Mouse (Mus musculus) kidney, embryonic 16.5 days (tissue): ENCODE data around the gene Psmb3. TPM values are rescaled to one million over a fixed set of nuclear protein-coding genes. Genes with fewer than 3 reads are reported as not detected.

ENCODE experiments used
- ATAC-seq: fragments of 200-750 bp; cut with Nextera tagmentation; 2 replicates; pipeline ENCODE4 v1.8.0; 2017; ENCODE audit warnings: moderate TSS enrichment; ENCODE audit not compliant: low FRiP score, low TSS enrichment
- H3K27ac ChIP-seq: fragments of 300-500 bp; sonication (generic); 2 replicates; pipeline ENCODE4 v1.5.1; 2014; ENCODE audit warnings: low read length
- H3K27me3 ChIP-seq: fragments of 300-500 bp; sonication (generic); 2 replicates; pipeline ENCODE4 v1.6.1; 2014; ENCODE audit warnings: low read length, control low read depth, mixed read lengths; ENCODE audit not compliant: insufficient read depth
- H3K36me3 ChIP-seq: fragments of 300-500 bp; sonication (generic); 2 replicates; pipeline ENCODE4 v1.6.1; 2014; ENCODE audit warnings: low read length, control low read depth, mixed read lengths; ENCODE audit not compliant: insufficient read depth
- H3K4me1 ChIP-seq: fragments of 300-500 bp; sonication (generic); 2 replicates; pipeline ENCODE4 v1.6.1; 2014; ENCODE audit warnings: low read length, control low read depth, mixed read lengths; ENCODE audit not compliant: insufficient read depth
- H3K4me2 ChIP-seq: fragments of 300-500 bp; sonication (generic); replicated peaks from 2 replicates; pipeline ENCODE4 v1.6.1; 2014; ENCODE audit warnings: low read depth, low read length
- H3K4me3 ChIP-seq: fragments of 300-500 bp; sonication (generic); 2 replicates; pipeline ENCODE4 v1.5.1; 2014; ENCODE audit warnings: mild to moderate bottlenecking, low read length
- H3K9ac ChIP-seq: fragments of 300-500 bp; sonication (generic); replicated peaks from 2 replicates; pipeline ENCODE4 v1.6.1; 2014; ENCODE audit warnings: low read length
- H3K9me3 ChIP-seq: fragments of 300-500 bp; sonication (generic); 2 replicates; pipeline ENCODE4 v1.6.1; 2016; ENCODE audit warnings: low read length, control low read depth
- WGBS: fragments of 180-500 bp; shearing (Covaris S2); extraction: QIAGEN DNeasy Blood & Tissue Kit; methylation state at CpG from one replicate; pipeline ENCODE4 v1.1.7; 2014; 5-methylcytosine and 5-hydroxymethylcytosine counted together
- polyA plus RNA-seq: library from polyadenylated mRNA; unstranded; fragments of >200 nt; fragmentation: Nextera tagmentation; extraction: Ambion mirVana; gene quantifications from 2 replicates; pipeline ENCODE4 v1.2.1, GENCODE M21; 2015

The Psmb3 gene
- polyA plus RNA-seq, 1 experiment from 2014 or later = 503 TPM

- H3K27me3 ChIP-seq = no peaks in the 10 kb centered on the region; the same call in none of the 2 replicates
- peak overlapping the region; percentile 87 for H3K4me3 ChIP-seq
- H3K4me2 ChIP-seq = peak overlapping the region; percentile 64
- H3K27ac ChIP-seq = peak overlapping the region; percentile 95
- H3K9ac ChIP-seq = peak overlapping the region; percentile 94
- peaks cover 6% of the 10 kb centered on the region for H3K36me3 ChIP-seq
- no peaks in the 10 kb centered on the region for H3K9me3 ChIP-seq
- 4% methylated on average over 27 of the region's 27 CpGs for WGBS
- H3K4me1 ChIP-seq = peaks cover 53% of the 10 kb centered on the region
- ATAC-seq = no peak
These were observed 42.2 kb upstream of the Psmb3 start for GRCm38 (mm10) chr11:97660734-97661647.

GRCm38 (mm10) chr11:97661648-97662133 lies 41.5 kb upstream of the Psmb3 start:
- Histone ChIP-seq H3K4me1 (peaks cover 53% of the 10 kb centered on the region), H3K27ac (peak overlapping the region; percentile 95), H3K9me3 (no peaks in the 10 kb centered on the region), H3K9ac (peak overlapping the region; percentile 89), H3K27me3 (no peaks in the 10 kb centered on the region; the same call in none of the 2 replicates), H3K4me3 (peak overlapping the region; percentile 87), H3K36me3 (peaks cover 13% of the 10 kb centered on the region), H3K4me2 (peak overlapping the region; percentile 64)
- WGBS = under 1% methylated on average over 20 of the region's 20 CpGs
- ATAC-seq = peak; percentile 4; the same call in 1 of the 2 replicates

- no peaks in the 10 kb centered on the region for H3K9me3 ChIP-seq
- H3K4me3 ChIP-seq = peak overlapping the region; percentile 87
- H3K27me3 ChIP-seq = no peaks in the 10 kb centered on the region; the same call in none of the 2 replicates
- H3K9ac ChIP-seq = peak overlapping the region; percentile 89
- peak overlapping the region; percentile 95 for H3K27ac ChIP-seq
- peaks cover 49% of the 10 kb centered on the region for H3K4me1 ChIP-seq
- peak overlapping the region; percentile 64 for H3K4me2 ChIP-seq
- H3K36me3 ChIP-seq = peaks cover 19% of the 10 kb centered on the region
- 1% methylated on average over 21 of the region's 21 CpGs for WGBS
- ATAC-seq = no peak
These were observed 40.8 kb upstream of the Psmb3 start for GRCm38 (mm10) chr11:97662207-97662892.

GRCm38 (mm10) chr11:97662893-97663527 lies 40.2 kb upstream of the Psmb3 start, which contains the start of gene Mllt6:
TSS of gene Mllt6 (plus strand) at chr11:97663414.
- Histone ChIP-seq H3K4me3 (peak within 1 kb of the TSS; percentile 87), H3K27me3 (no peaks in the 10 kb centered on the region; the same call in none of the 2 replicates), H3K4me1 (peaks cover 45% of the 10 kb centered on the region), H3K36me3 (peaks cover 23% of the 10 kb centered on the region), H3K9me3 (no peaks in the 10 kb centered on the region), H3K27ac (peak within 1 kb of the TSS; percentile 95), H3K4me2 (peak within 1 kb of the TSS; percentile 64), H3K9ac (peak within 1 kb of the TSS; percentile 89)
- under 1% methylated on average over 34 of the region's 76 CpGs for WGBS
- peak; percentile 31 for ATAC-seq

GRCm38 (mm10) chr11:97663528-97664338 lies 39.5 kb upstream of the Psmb3 start:
- Histone ChIP-seq H3K4me1 (peaks cover 50% of the 10 kb centered on the region), H3K27me3 (no peaks in the 10 kb centered on the region; the same call in none of the 2 replicates), H3K36me3 (peaks cover 27% of the 10 kb centered on the region), H3K9me3 (no peaks in the 10 kb centered on the region), H3K9ac (peak overlapping the region; percentile 89), H3K4me3 (peak overlapping the region; percentile 87), H3K27ac (peak overlapping the region; percentile 95), H3K4me2 (peak overlapping the region; percentile 64)
- ATAC-seq = no peak
- under 1% methylated on average over 53 of the region's 57 CpGs for WGBS

- Histone ChIP-seq H3K4me2 (peak overlapping the region; percentile 64), H3K4me3 (peak overlapping the region; percentile 87), H3K9ac (peak overlapping the region; percentile 89), H3K27me3 (no peaks in the 10 kb centered on the region; the same call in none of the 2 replicates), H3K36me3 (peaks cover 27% of the 10 kb centered on the region), H3K9me3 (no peaks in the 10 kb centered on the region), H3K27ac (peak overlapping the region; percentile 95), H3K4me1 (peaks cover 50% of the 10 kb centered on the region)
- ATAC-seq = no peak
- WGBS = 0% methylated on average over 6 of the region's 8 CpGs
These were observed 38.9 kb upstream of the Psmb3 start for GRCm38 (mm10) chr11:97664339-97664665.

- H3K27me3 ChIP-seq = no peaks in the 10 kb centered on the region; the same call in none of the 2 replicates
- H3K27ac ChIP-seq = peak overlapping the region; percentile 95; the same call in 1 of the 2 replicates
- H3K36me3 ChIP-seq = peaks cover 31% of the 10 kb centered on the region
- peak overlapping the region; percentile 89 for H3K9ac ChIP-seq
- 29% methylated on average over 6 of the region's 6 CpGs for WGBS
- peaks cover 51% of the 10 kb centered on the region for H3K4me1 ChIP-seq
- peak overlapping the region; percentile 87 for H3K4me3 ChIP-seq
- ATAC-seq = no peak
- H3K4me2 ChIP-seq = peak overlapping the region; percentile 64
- H3K9me3 ChIP-seq = no peaks in the 10 kb centered on the region
These were observed 38.4 kb upstream of the Psmb3 start for GRCm38 (mm10) chr11:97664771-97665240.

- Histone ChIP-seq H3K4me2 (no peak overlapping the region), H3K27ac (no peak overlapping the region), H3K36me3 (peaks cover 34% of the 10 kb centered on the region), H3K9ac (no peak overlapping the region), H3K4me3 (peak overlapping the region; percentile 87; the same call in 1 of the 2 replicates), H3K27me3 (no peaks in the 10 kb centered on the region; the same call in none of the 2 replicates), H3K4me1 (peaks cover 56% of the 10 kb centered on the region), H3K9me3 (no peaks in the 10 kb centered on the region)
- WGBS = 91% methylated on average over 13 of the region's 13 CpGs
- no peak for ATAC-seq
These were observed 37.8 kb upstream of the Psmb3 start for GRCm38 (mm10) chr11:97665431-97665830.
